Mouse (Mus musculus): Measurements from ENCODE around the gene Emc10.

The Emc10 gene

DNA sequence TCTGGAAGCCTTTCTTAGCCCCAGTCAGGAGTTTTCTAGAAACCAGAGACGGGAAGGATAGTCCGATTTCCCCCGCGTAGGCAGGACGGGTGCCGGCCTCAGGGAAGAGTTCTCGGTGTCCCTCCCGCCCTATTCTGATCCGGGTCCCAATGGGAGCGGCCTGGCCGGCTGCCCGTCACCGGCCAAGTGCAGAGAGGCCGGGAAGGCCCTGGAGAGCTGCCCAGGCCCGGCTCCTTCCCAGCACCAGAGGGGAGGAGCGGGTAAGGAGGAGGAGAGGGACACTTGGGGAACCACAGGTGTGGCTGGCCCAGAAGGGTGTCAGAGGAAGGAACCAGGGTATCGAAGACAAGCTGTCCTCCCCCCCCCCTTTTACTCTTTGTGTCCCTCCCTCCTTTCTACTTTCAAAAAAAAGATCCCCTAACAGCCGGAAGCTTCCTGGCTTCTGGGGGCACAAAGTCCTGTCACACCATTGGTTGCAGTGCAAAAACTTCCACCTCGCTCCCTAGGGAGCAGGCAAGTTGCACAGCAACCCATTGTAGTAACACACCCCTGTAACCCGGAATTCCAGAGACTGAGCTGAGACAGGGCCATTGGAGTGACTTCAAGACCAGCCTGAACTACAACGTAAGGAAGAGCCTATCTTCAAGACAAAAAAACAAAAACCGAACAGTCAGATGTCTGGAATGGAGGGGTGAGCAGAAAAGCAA is 28.9 kb upstream of the Emc10 start:
- DNase-seq: peak; percentile 99

DNA sequence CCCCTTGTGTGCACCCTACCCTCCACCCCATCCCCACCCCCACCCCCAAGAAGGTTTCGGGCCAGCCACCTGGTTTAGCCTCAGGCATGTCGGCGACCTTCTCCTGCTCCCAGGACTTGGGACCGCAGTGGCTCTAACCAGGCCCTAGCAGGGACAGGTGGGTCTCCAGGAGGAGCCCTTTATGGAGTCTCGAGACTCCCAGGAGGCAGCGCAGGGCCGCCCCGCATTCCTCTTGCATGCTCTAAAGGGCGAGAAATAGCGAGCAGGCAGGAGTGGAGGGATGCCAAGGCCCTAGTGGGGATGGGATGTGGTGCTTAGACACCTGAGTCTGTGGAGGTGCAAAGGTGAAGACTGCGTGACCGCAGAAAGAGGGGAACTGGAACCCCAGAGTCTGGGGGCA is 28.2 kb upstream of the Emc10 start, which contains the start of gene Mybpc2:
Gene Mybpc2 (minus strand): TSS at position 155 of the 400 bp plus-strand sequence.
- DNase-seq: peak; percentile 94

DNA sequence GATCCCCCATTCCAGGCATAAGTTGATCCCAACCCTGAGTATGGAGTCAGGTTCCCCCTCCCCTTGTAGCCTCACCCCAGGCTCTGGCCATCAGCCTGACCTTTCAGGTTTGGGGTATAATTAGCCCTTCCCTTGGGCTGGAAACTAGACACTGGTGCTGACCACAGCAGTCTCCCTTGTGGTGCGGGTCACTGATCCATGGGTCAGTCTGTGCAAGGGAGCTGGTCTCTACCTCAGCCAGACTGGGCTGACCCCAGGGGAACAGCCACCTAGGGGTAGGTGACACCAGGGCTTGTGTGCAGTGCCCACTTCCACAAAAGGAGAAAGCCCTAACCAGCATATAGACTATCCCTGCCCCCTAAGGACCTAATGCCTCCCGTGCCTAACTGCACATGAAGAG is 26.7 kb upstream of the Emc10 start:
- DNase-seq: no peak

DNA sequence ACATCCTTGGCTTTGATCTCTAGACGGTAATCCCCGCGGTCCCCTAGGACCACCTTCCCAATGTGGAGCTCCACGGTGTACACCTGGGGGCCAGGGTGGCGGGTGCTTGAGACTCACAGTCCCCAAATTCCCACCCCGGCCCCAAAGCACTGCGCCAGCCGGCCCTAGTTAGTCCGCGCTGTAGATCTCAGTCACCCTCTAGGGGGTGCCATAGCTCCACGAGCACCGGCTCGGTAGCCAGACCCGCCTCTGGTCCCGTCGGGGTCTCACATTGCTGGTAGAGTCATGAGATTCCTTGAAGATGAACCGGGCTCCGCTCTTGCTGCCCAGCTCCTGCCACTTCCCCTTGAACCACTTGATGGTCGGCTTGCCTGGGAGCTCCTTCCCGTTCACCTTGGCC is 25.4 kb upstream of the Emc10 start:
- no peak for DNase-seq

DNA sequence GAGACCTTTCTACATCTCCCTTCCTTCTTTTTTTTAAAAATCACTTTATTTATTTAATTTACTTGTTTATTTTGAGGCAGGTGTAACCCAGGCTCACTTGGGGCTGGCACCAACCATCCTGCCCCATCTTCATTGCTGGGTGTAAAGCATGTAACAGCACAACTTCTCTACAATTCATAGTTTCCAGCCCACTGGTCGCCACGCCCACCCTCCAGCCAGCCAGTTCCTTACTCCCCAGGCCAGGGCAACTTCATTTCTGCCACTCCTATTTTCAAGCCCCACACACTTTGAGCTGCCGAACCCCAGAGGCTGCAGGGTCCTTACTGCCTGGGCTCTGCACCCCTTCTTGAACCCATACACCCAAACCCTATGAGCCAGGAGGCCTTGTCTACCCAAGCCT is 24.7 kb upstream of the Emc10 start:
- DNase-seq: no peak

- no peak for DNase-seq
Observed at GRCm38 (mm10) chr7:44519240-44519913, 23.0 kb upstream of the Emc10 start.

GRCm38 (mm10) chr7:44507491-44507890 is 11.2 kb upstream of the Emc10 start:
- no peak for DNase-seq

DNA sequence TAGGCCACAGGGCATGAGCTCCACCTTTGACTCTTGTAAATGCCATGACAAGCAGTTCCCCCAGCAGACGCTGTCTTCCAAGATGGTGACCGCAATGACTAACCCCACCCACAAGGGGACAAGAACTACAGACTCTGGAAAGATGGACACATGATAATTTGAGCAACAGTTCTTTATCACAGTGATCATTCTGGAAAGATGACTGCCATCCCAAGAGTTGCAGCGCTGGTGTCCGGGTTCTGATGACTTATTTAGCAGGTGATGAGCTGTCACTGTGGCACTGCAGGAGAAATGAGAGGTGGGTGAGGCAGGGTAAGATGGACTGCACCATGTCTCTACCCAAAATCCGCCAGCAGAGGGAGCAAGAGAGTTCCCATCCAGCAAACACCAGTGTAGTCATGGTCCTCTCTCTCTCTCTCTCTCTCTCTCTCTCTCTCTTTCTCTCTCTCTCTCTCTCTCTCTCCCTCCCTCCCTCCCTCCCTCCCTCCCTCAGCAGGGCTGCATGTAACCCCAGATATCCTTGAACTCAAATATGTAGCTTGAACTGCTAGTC is 5.3 kb upstream of the Emc10 start:
- no peak for DNase-seq

DNA sequence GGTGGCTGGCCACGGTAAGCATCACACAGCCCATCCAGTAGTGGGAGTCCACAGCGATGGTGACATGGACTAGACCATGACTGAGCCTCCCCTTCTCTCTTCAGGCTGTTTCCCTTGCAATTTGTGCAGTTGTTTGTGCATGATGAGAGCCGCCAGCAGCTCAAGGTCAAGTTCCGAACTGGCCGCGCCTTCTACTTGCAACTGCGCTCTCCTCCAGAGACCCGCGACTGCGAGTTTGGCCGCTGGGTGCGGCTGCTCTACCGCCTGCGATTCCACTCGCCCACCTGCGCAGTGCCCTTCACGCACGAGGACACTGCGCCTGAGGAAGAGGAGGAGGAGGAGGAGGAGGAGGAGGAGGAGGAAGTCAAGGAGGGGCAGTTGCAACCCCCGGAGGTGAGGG is 3.7 kb upstream of the Emc10 start:
- DNase-seq: peak; percentile 75

DNA sequence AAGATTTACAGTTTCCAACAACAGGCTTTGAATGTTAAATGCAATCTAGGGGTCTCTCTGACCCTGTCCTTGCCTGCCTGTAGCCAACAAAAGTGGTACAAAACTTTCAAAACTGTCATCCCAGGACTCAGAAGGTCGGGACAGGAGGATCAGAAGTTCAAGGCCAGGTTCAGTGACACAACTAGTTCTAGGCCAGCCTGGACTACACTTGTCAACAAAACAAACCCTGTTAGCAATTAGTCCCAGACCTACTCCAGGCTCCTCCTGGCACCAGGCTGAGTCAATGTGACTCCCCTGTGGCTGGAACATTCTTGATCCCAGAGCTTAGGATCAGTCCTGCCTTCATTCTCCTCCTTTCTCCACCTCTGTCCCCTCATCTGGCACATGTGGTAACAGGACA is 2.6 kb upstream of the Emc10 start:
- no peak for DNase-seq

GRCm38 (mm10) chr7:44497361-44498055 is 1.2 kb upstream of the Emc10 start:
- peak; percentile 90 for DNase-seq

GRCm38 (mm10) chr7:44496771-44497109 is 411 bp upstream of the Emc10 start:
- DNase-seq: no peak

- peak; percentile 87 for DNase-seq
Observed at GRCm38 (mm10) chr7:44495086-44495485, 1.2 kb downstream of the Emc10 start.

DNA sequence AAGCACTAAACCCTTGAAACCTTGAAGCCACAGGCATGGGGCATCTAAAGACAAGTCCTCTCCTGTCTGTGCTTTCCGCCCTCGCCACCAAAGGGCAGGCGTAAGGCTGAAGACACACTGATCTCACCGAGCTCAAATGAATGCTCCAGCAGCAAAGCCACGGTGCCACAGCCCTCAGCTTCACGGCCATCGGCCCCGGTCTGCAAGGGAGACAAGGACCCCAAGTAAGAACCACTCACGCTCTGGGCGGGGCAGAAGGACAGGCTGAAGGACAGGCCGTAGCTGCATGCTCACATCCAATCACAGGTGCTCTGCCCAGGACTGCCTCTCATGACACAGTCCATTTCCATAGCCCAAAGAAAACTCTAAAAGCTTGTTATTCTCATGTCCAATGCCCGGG is 1.6 kb downstream of the Emc10 start:
- peak; percentile 88 for DNase-seq

DNA sequence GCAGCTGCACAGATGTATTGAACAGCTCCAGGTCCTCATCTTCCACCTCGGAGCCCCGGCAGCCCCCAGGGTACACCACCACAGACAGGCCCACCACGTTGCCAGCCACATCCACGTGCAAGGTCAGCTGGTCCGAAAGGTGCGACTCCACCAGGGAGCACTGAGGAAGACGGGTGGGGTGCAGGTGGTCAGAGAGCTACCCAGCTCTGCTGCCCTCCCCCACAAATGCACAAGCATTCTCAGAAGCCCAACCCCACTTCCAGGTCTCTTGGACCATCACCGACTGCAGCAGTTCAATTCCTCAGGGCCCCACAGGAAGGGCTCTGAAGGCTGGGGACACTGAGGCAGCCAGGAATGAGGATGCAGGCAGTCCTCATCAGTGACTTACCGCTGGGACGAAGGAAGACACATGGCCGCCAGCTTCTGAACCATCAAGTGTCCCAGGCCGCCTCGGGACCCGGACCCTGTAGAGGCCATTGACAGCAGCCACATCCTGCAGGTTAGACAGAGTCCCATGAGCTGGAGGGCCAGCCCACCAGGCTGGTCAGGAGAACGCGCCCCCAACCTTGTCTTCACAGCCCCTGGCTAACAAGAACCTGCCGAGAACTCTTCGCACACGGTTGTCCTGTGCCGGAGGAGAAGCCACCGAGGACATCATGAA is 4.0 kb downstream of the Emc10 start:
- peak; percentile 86 for DNase-seq

GRCm38 (mm10) chr7:44491391-44491790 is 4.9 kb downstream of the Emc10 start:
- peak; percentile 82 for DNase-seq

DNA sequence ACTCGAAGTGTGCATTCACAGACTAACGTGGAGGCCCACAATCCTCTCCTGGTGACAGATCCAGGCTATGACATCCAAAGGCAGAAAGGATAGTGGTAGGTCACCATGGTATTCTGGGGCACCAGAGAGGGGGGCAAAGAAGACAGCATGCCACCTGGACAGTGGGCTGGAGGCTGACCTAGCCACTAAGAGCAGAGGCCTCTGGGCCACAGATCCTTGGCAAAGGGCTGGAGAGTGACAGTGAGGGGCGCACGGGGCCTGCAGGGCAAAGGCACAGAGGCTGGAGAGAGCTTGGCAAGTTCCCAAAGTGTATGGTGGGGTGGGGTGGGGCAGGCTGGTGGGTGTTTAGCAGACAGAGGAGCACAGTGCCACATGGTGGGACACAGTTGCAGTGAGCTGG is 6.0 kb downstream of the Emc10 start:
- peak; percentile 84 for DNase-seq

DNA sequence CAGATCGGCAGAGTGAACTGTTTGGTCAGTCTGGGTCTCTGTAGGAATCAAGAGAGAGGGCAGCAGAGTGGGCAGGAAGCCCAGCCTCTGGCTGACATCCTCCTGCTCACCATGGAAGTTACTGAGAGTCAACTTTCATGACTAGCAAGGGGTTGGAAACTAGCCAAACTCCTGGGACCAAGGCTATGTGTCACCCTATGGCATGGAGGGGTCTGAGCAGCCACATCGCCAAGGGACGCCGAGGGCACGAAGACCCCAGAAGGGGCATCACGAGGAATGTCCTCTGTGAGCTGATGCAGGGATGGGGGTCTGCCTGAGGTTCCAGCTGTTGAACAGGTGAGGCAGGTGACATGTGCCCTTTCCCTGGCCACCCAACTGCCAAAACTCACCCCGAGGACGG is 7.8 kb downstream of the Emc10 start:
- peak; percentile 86 for DNase-seq

GRCm38 (mm10) chr7:44487936-44488335 is 8.4 kb downstream of the Emc10 start:
- peak; percentile 68 for DNase-seq

DNA sequence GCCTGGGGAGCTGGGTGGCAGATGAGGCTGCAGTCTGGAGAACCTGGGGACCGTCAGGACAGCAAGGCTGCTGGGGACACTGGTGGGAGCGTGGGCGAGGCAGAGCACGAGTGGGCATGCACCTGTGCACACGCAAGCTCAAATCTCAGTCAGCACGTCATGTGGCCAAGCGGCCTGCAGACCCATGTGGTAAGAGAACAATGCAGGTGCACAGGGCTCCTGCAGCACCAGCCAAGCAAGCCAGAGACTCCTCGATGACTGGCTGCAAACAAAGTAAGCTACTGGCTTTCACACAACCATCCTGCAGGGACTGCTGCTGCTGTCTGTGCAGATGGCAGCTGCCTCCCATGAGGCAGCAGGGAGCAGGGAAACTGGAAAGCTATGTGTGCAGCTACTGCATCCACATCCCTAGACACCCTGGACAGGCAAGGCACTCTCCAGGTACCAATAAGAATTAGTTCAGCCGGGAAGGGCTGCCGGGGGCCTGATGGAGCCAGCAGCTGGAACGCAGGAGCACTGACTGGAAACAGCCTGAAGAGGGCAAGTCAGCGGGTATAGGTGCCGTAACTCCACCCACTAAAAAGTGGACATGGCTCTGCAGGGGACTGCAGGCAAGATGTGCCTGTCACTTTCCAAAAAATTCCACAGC is 9.3 kb downstream of the Emc10 start:
- peak; percentile 63 for DNase-seq

- DNase-seq: peak; percentile 69
Observed at GRCm38 (mm10) chr7:44485572-44486195, 10.6 kb downstream of the Emc10 start.
